Mouse (Mus musculus) intestine, postnatal 0 days (tissue): ENCODE measurements around the gene Slc4a1. TPM values are rescaled to one million over a fixed set of nuclear protein-coding genes. Genes with fewer than 3 reads are reported as not detected.
A peak's percentile ranks its signal among the peaks of the same experiment; 100 is the strongest.

Source experiments
- ATAC-seq: fragments of 200-750 bp; cut with Nextera tagmentation; 2 replicates; pipeline ENCODE4 v1.8.0; 2017; ENCODE audit warnings: mild to moderate bottlenecking, moderate TSS enrichment, moderate library complexity
- H3K27ac ChIP-seq: fragments of 300-500 bp; sonication (generic); 2 replicates; pipeline ENCODE4 v1.5.1; 2014; ENCODE audit warnings: mild to moderate bottlenecking, low read depth, low read length, moderate library complexity
- H3K27me3 ChIP-seq: fragments of 300-500 bp; sonication (generic); replicated peaks from 2 replicates; pipeline ENCODE4 v1.6.1; 2014; ENCODE audit warnings: low read length, mixed read lengths; ENCODE audit not compliant: control insufficient read depth, insufficient read depth
- H3K36me3 ChIP-seq: fragments of 300-500 bp; sonication (generic); 2 replicates; pipeline ENCODE4 v1.6.1; 2014; ENCODE audit warnings: mild to moderate bottlenecking, moderate library complexity; ENCODE audit not compliant: control insufficient read depth, insufficient read depth
- H3K4me1 ChIP-seq: fragments of 300-500 bp; sonication (generic); replicated peaks from 2 replicates; pipeline ENCODE4 v1.6.1; 2014; ENCODE audit warnings: antibody characterized with exemption, low read length, mixed read lengths; ENCODE audit not compliant: control insufficient read depth, insufficient read depth
- H3K4me2 ChIP-seq: fragments of 300-500 bp; sonication (generic); replicated peaks from 2 replicates; pipeline ENCODE4 v1.6.1; 2014; ENCODE audit warnings: low read depth, mild to moderate bottlenecking, moderate library complexity
- H3K4me3 ChIP-seq: fragments of 300-500 bp; sonication (generic); 2 replicates; pipeline ENCODE4 v1.5.1; 2014; ENCODE audit warnings: low read depth, low read length
- H3K9ac ChIP-seq: fragments of 300-500 bp; sonication (generic); 2 replicates; pipeline ENCODE4 v1.6.1; 2014; ENCODE audit warnings: mild to moderate bottlenecking, low read depth, low read length
- H3K9me3 ChIP-seq: fragments of 300-500 bp; sonication (generic); 2 replicates; pipeline ENCODE4 v1.6.1; 2016; ENCODE audit warnings: mixed run types; ENCODE audit not compliant: control insufficient read depth
- CTCF ChIP-seq: sonication (generic); IDR thresholded peaks from 2 replicates; pipeline ENCODE4 v1.5.1; 2016; ENCODE audit warnings: low read depth, mild to moderate bottlenecking, control low read depth, antibody characterized with exemption, moderate library complexity
- WGBS: fragments of 180-500 bp; shearing (Covaris S2); extraction: QIAGEN DNeasy Blood & Tissue Kit; methylation state at CpG from one replicate; pipeline ENCODE4 v1.1.7; 2014; 5-methylcytosine and 5-hydroxymethylcytosine counted together
- microRNA-seq: library from miRNA; unstranded; fragments of <30 nt; microRNA quantifications from one replicate; pipeline ENCODE4, GENCODE M21; 2016
- polyA plus RNA-seq: library from polyadenylated mRNA; unstranded; fragments of >200 nt; fragmentation: Nextera tagmentation; extraction: Ambion mirVana; gene quantifications from 2 replicates; pipeline ENCODE4 v1.2.1, GENCODE M21; 2015

The Slc4a1 gene
- polyA plus RNA-seq, 1 experiment from 2014 or later = 0.29 TPM

DNA sequence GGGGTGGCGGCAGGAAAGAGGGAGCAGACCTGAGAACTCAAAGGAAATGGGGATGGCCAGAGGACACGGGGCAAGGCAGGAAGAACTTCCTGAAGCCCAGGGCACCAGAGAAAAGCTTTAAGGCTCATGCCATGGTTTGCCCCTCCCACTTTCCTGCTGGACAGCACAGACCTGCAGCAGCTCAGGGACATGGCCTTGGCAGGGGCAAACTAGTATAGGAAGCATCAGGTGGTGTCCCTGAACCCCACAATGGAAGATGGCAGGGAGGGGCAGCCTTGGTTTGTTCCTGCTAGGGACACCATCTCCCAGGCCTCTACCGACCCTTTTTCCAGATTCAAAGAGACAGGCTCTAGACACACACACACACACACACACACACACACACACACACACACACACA, 60.6 kb downstream of the Slc4a1 start:
- Histone ChIP-seq H3K9ac (no peak overlapping the region), H3K4me3 (no peak overlapping the region), H3K27ac (no peak overlapping the region), H3K9me3 (no peaks in the 10 kb centered on the region), H3K27me3 (no peaks in the 10 kb centered on the region), H3K4me2 (no peak overlapping the region), H3K4me1 (no peaks in the 10 kb centered on the region), H3K36me3 (peaks cover 26% of the 10 kb centered on the region)
- no peak for ATAC-seq
- no peak for TF ChIP-seq CTCF
- 67% methylated on average over 3 of the region's 3 CpGs for WGBS

DNA sequence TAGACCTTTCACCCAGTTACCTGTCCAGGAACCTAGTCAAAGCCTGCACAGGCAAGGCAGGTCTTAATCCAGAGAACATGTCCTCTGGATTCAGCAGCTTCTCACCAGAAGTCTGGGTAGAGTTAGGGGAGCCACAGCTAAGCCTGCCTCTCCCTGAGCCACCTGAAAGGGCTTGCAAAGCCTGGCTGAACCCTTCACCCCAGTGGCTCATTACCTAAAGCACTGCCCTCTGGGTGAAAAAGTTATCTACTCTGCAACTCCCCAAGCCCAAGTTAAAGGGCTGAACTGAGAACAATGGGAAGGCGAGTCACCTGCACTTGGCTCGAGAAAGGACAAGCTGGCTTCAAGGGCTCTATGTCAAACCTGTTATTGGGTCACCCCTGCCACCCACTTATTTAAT, 61.9 kb downstream of the Slc4a1 start:
- Histone ChIP-seq H3K4me1 (no peaks in the 10 kb centered on the region), H3K27ac (no peak overlapping the region), H3K4me2 (no peak overlapping the region), H3K27me3 (no peaks in the 10 kb centered on the region), H3K9ac (no peak overlapping the region), H3K9me3 (no peaks in the 10 kb centered on the region), H3K4me3 (no peak overlapping the region), H3K36me3 (peaks cover 21% of the 10 kb centered on the region)
- ATAC-seq = no peak
- WGBS = 38% methylated on average over 2 of the region's 2 CpGs
- no peak for TF ChIP-seq CTCF

DNA sequence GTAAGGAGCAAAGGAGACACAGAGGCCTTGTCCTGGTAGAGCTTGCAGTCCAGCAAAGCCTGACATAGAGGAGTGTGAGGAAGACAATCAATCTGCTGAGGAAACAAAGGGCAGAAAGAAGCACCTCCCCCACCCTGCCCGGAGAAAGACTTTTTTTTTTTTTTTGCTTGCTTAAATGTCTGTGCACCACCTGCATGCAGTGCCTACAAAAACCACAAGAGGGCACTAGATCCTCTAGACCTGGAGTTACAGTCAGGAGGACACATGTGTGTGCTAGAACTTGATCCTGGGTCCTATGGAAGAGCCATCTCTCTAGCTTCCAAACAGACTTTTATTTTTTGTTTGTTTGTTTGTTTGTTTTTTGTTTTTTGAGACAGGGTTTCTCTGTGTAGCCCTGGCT, 66.2 kb downstream of the Slc4a1 start:
- no peaks in the 10 kb centered on the region for H3K27me3 ChIP-seq
- H3K4me2 ChIP-seq = no peak overlapping the region
- no peaks in the 10 kb centered on the region for H3K36me3 ChIP-seq
- peak; percentile 78 for TF ChIP-seq CTCF
- H3K9ac ChIP-seq = no peak overlapping the region
- no peak for ATAC-seq
- H3K9me3 ChIP-seq = no peaks in the 10 kb centered on the region
- H3K4me3 ChIP-seq = no peak overlapping the region
- H3K27ac ChIP-seq = no peak overlapping the region
- 0% methylated on average over 1 of the region's 1 CpGs for WGBS
- no peaks in the 10 kb centered on the region for H3K4me1 ChIP-seq

Small RNA genes lying within 50 kb of the gene (microRNA-seq; reads per million reads assigned to microRNA genes)
- not detected for gene Mir6930

Other genes starting within 250 kb of the Slc4a1 start
- gene Nags, start 220.7 kb downstream of the Slc4a1 start, polyA plus RNA-seq = 37.9 and 40.4 TPM in 2 replicates
- 10.9 and 11.4 TPM in 2 replicates for gene Tmem101, start 209.8 kb downstream of the Slc4a1 start, polyA plus RNA-seq
- gene Lsm12, start 180.9 kb downstream of the Slc4a1 start, polyA plus RNA-seq = 103 and 107 TPM in 2 replicates
- gene G6pc3, start 176.6 kb downstream of the Slc4a1 start, polyA plus RNA-seq = 20.4 and 21.1 TPM in 2 replicates
- 30.1 and 30.4 TPM in 2 replicates for gene Hdac5, start 136.0 kb downstream of the Slc4a1 start, polyA plus RNA-seq
- gene BC030867, start 117.3 kb downstream of the Slc4a1 start, polyA plus RNA-seq = 2.7 and 3.4 TPM in 2 replicates
- 0.05 and 0.09 TPM in 2 replicates for gene Asb16, start 97.5 kb downstream of the Slc4a1 start, polyA plus RNA-seq
- 43.3 and 44.2 TPM in 2 replicates for gene Tmub2, start 81.3 kb downstream of the Slc4a1 start, polyA plus RNA-seq
- gene Atxn7l3, start 69.6 kb downstream of the Slc4a1 start, polyA plus RNA-seq = 8.6 and 10.5 TPM in 2 replicates
- gene Ubtf, start 46.5 kb downstream of the Slc4a1 start, polyA plus RNA-seq = 39.6 and 41.9 TPM in 2 replicates
- 5.2 and 5.3 TPM in 2 replicates for gene Rundc3a, start 27.2 kb upstream of the Slc4a1 start, polyA plus RNA-seq
- gene Slc25a39, start 41.7 kb upstream of the Slc4a1 start, polyA plus RNA-seq = 283 and 296 TPM in 2 replicates
- gene Grn, start 64.1 kb upstream of the Slc4a1 start, polyA plus RNA-seq = 339 and 382 TPM in 2 replicates
- 1.7 and 1.8 TPM in 2 replicates for gene Fam171a2, start 81.5 kb upstream of the Slc4a1 start, polyA plus RNA-seq
- 2.5 and 2.6 TPM in 2 replicates for gene Itga2b, start 103.9 kb upstream of the Slc4a1 start, polyA plus RNA-seq
- gene Gpatch8, start 190.2 kb upstream of the Slc4a1 start, polyA plus RNA-seq = 18.9 and 22.3 TPM in 2 replicates
- 11.2 and 12.7 TPM in 2 replicates for gene Gm11627, start 213.3 kb upstream of the Slc4a1 start, polyA plus RNA-seq
- 6.0 and 6.2 TPM in 2 replicates for gene Fzd2, start 238.2 kb upstream of the Slc4a1 start, polyA plus RNA-seq